Mouse (Mus musculus) spleen, adult 2 months (tissue): ENCODE data around the gene Tnks2.

Experiments used
- CTCF ChIP-seq: fragments of 200-500 bp; IDR thresholded peaks from 2 replicates; pipeline ENCODE4 v1.5.1; 2011; ENCODE audit warnings: mild to moderate bottlenecking, inconsistent platforms; ENCODE audit not compliant: insufficient read depth, insufficient read length, insufficient replicate concordance; ENCODE audit errors: extremely low read depth
- POLR2A ChIP-seq: fragments of 200-500 bp; IDR thresholded peaks from 2 replicates; pipeline ENCODE4 v1.6.1; 2011; ENCODE audit warnings: low read depth, low read length, inconsistent platforms

DNA sequence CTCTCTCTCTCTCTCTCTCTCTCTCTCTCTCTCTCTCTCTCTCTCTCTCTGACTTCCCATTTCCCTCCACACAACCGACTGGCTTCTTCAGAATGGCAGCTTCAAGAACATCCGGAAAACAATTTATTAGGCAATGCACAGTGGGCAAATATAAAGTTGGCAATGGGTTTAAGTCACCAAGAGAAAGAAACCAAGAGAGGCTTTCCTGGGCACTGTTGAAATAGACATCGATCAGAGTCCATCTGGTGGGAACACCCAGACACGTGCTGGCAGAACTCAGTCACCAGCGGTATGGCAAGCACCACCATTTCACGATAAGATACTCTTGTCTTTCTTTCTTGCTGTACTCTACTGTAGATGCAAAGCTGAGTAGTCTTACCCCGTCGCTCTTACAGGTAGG is 30.6 kb upstream of the Tnks2 start:
- TF ChIP-seq POLR2A (no peak), CTCF (no peak)
